Mouse (Mus musculus): ENCODE data around the gene Actl7b. TPM values are rescaled to one million over a fixed set of nuclear protein-coding genes. Genes with fewer than 3 reads are reported as not detected.
A peak's percentile ranks its signal among the peaks of the same experiment; 100 is the strongest.

The Actl7b gene
- under 1 TPM in 1 of 2 experiments, not detected in 1; 0.26 TPM for total RNA-seq (2021)
- long read RNA-seq, experiment 1 = 0 reads
- long read RNA-seq, experiment 2 = 0 reads

GRCm38 (mm10) chr4:56741041-56741493 lies at the start of gene Actl7b:
TSS of gene Actl7b (minus strand) at chr4:56741443.
- DNase-seq (ENCODE audit: low spot score in 2 of 2) = no peak

DNA sequence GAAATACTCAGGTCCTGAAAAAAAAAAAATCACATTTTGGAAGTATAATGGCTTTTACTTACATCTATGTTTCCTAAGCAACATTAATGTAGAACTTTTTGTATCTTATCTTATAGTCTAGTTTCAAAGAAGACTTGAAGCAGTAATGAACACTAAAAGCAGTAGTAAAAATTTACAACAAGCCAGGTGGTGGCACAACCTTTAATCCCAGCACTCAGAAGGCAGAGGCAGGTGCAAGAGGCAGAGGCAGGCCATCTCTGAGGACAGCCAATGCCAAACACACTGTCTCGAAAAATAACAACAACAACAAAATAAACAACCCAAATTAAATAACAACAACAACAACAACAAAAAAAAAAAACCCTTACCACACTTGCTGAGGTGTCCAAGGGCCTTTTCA lies 29.8 kb upstream of the Actl7b start:
- no peak for DNase-seq (ENCODE audit: low spot score in 2 of 2)

DNA sequence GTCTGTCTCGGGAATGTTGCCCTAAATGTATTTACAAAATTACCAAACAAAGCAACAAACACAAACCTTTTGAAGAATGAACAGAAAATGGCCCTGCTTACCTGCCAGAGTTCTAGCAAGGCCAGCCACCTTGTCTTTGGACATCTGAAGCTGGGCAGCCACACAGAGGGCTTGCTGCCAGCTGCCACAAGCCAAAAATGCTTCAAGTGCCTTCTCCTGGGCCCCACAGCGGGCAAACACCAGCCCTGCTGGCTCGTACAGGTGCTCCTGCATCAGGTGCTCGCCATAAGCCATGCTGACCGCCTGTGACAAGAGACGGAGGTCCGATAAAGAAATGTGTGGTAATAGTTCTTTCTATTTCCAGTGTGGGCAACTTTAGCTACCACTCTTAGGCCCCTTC lies 27.7 kb upstream of the Actl7b start:
- no peak for DNase-seq (ENCODE audit: low spot score in 2 of 2)

- no peak for DNase-seq (ENCODE audit: low spot score in 2 of 2)
Measured at GRCm38 (mm10) chr4:56767861-56768284, 26.6 kb upstream of the Actl7b start.

DNA sequence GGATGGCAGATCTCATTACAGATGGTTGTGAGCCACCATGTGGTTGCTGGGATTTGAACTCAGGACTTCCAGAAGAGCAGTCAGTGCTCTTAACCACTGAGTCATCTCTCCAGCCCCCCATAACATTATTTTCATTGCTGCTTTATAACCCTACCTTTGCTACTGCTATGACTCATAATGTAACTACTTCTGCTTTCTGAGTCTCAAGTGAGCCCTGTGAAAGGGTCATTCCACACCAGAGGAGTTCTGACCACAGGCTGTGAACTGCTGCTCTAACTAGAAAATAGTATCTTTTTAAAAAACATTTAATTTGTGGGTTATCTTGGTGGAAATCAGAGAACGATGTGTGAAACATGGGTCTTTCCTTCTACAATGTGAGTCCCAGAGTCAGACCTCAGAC lies 16.4 kb upstream of the Actl7b start:
- no peak for DNase-seq (ENCODE audit: low spot score in 2 of 2)

GRCm38 (mm10) chr4:56756966-56757600 lies 15.8 kb upstream of the Actl7b start:
- no peak for DNase-seq (ENCODE audit: low spot score in 2 of 2)

GRCm38 (mm10) chr4:56756021-56756420 lies 14.8 kb upstream of the Actl7b start:
- no peak for DNase-seq (ENCODE audit: low spot score in 2 of 2)

- no peak for DNase-seq (ENCODE audit: low spot score in 2 of 2)
Measured at GRCm38 (mm10) chr4:56747456-56747855, 6.2 kb upstream of the Actl7b start.

DNA sequence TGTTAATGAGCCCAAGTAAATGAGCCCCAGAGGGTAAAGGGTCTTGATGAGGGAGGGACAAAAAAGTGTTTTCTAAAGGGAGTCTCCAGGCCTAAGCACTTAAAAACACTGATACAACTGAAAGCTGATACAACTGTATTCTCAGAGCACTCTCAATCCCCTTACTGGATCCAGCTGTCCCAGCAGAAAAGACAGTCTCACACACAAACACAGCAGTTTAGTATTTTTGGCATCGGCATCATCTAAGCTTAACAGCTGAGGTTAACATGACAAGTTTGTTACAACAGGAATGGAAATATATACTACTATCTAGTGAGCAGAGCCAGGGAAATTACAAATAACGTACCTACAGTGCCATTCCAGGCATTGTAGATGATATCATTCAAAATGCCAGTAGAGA lies 5.1 kb upstream of the Actl7b start:
- no peak for DNase-seq (ENCODE audit: low spot score in 2 of 2)

DNA sequence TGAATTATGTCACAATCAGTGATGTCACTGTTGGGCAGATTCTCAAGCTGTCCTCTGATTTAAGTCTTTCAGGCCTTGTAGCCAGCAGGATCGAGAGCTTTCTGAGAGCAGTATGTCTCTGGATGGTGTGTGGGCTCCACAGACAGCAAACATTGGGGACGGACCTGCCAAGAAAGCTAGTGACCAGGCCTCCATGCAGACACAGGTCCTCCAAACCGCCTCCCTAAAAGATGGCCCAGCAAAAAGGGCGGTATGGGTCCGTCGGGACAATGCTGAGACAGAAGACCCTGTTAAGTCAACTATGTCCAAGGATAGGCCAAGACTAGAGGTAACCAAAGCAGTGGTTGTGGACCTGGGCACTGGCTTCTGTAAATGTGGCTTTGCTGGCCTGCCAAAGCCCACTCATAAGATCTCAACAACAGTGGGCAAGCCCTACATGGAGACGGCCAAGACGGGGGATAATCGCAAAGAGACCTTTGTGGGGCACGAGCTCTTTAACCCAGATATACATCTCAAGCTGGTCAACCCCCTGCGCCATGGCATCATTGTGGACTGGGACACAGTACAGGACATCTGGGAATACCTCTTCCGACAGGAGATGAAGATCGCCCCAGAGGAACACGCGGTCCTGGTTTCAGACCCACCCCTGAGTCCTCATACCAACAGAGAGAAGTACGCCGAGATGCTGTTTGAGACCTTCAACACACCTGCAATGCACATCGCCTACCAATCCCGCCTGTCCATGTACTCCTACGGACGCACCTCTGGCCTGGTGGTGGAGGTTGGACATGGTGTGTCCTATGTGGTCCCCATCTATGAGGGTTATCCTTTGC lies 2.3 kb upstream of the Actl7b start, which contains the start of gene Actl7a:
Gene Actl7a (plus strand): TSS at position 51 of the 833 bp plus-strand sequence.
- DNase-seq (ENCODE audit: low spot score in 2 of 2) = no peak

- no peak for DNase-seq (ENCODE audit: low spot score in 2 of 2)
Measured at GRCm38 (mm10) chr4:56742698-56743097, 1.5 kb upstream of the Actl7b start.

- DNase-seq (ENCODE audit: low spot score in 2 of 2) = no peak
Measured at GRCm38 (mm10) chr4:56740611-56741010, 632 bp downstream of the Actl7b start.

GRCm38 (mm10) chr4:56740020-56740485 lies 1.2 kb downstream of the Actl7b start, which contains the start of gene Gm26657:
TSS of gene Gm26657 (plus strand) at chr4:56740070.
- DNase-seq (ENCODE audit: low spot score in 2 of 2) = no peak

DNA sequence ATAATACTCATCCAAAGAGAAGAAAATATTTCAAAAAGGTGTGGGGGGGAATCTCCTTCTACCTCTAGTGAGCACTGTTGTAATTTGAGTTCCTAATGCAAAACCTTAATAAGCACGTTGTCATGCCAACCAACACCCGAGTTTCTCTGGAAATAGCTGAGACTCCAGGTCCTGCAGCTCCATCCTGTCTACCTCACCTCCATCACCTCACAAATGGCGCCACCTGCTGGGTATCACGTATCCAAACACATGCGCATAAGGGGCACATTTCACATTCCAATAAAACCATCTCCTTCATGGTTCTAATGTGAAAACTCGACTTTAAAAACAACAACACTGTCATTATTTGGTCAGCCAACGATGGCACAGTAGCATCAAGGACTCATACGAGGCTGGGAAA lies 15.4 kb downstream of the Actl7b start:
- no peak for DNase-seq (ENCODE audit: low spot score in 2 of 2)

- no peak for DNase-seq (ENCODE audit: low spot score in 2 of 2)
Measured at GRCm38 (mm10) chr4:56723237-56723636, 18.0 kb downstream of the Actl7b start.

DNA sequence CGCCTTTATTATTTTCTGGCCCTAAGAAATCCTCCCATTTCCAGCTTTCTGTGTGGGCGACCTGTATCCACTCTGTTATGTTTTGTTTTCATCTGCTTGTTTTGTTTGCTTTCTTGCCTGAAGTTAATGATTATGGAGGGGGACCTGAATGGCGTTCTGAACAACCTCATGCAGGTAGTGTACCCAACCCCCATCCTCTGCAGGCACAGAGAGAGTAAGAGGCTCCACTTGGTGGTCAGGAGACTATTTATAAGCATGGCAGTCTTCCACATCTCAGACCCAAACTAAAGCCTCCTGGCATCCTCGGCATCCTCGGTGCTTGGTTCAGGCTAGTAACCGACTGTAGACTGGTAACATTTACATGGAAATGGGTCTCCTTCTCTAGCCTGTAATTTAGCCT lies 18.9 kb downstream of the Actl7b start:
- DNase-seq (ENCODE audit: low spot score in 2 of 2) = no peak

DNA sequence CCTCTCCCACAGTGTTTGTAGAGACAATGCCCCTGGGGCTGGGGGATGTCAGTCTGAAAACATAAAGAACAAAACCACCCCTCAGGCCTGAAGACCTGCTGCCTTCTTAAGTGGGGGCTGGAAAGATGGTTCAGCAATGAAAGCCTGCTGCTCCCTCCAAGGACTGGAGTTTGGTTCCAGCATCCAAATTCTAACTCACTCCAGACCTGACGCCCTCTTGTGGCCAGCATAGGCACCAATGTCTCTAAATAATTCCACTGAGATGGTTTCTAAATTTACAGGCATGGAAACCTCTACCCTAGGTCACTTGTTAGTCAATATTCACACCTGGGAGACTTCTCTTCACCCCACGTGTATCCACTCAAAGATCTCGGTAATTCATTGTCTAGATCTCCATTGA lies 19.8 kb downstream of the Actl7b start:
- peak in 1 of 2 experiments; percentile 31 for DNase-seq (ENCODE audit: low spot score in 2 of 2)

DNA sequence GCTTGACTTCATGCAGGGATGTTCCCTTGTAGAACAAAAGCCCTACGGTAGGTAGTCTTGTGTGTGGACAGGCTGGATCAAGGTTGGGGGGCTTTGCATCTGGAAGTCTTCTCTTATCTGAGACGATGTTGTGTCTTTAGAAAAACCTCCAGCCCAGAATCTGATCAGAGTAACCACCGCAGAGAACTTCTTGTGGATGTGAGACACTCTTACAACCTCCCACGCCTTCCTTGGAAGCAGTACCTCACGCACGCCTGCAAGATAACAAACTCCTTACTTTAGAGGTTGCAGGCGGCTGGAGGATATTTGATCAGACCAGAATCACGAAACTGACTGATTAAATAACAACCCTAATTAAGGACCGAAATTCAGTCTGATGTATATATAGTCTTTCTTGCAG lies 20.8 kb downstream of the Actl7b start:
- DNase-seq (ENCODE audit: low spot score in 2 of 2) = no peak

GRCm38 (mm10) chr4:56719456-56719855 lies 21.8 kb downstream of the Actl7b start:
- DNase-seq (ENCODE audit: low spot score in 2 of 2) = no peak

DNA sequence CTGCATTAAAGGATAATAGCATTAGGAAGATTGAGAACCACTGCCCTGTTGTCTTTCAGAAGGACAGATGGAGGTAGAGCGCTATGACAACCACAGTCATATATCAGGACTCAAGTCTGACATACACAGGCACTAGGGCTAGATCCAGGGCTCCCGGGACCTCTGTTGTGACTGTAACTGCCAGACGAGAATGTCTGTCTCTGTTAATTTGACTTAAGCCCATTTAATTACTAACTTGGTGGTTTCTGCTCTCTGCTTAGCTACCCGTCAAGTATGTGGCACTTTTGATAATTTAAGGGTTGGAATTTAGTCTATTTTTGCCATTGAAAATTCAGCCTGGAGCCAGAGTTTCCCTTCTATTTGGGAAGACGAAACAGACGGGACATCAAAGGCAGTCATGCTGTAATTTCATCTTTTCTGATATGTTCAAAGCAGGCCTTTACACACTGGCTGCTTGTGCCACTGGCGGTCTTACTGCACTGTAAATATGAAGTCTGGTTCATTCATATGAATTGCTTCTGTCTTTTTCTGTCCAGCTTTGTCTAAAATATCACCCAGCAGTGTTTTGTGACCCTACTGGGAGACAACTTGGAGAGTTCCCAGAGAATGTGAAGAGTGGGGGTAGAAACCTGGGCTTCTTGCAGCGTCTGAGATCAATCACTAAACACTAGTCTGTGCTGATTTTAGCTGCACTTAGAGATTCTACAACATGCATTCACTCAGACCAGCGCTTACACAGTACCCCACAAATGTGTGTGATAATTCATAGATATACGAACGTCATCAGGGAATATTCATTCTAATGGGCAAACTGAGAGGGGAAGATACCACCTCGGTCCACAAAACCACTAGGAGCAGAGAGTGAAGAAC lies 22.4 kb downstream of the Actl7b start:
- DNase-seq (ENCODE audit: low spot score in 2 of 2) = no peak

- DNase-seq (ENCODE audit: low spot score in 2 of 2) = no peak
Measured at GRCm38 (mm10) chr4:56717932-56718331, 23.3 kb downstream of the Actl7b start.
